In the genomic region with DNA sequence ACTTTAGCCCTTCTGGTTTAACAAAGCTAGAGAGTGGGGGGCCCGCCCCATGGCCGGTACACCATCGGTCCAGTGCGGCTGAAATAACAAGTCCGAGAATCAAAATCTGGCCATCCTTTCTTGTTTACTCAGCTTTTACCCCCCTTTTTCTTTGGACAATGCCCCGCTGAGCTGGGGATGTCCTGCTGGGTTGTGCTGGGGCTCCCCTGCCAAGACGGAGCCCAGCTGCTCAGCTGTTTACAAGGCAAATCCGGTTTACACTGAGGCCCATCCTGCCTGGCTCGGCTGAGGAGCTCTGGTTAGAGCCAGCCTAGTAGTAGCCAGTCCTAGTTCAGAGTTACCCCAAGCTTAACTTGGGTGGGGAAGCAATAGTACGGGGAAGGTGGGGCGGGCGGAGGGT, we compare ENCODE assay signal across 9 mouse cellular contexts.
DNase-seq lines count a peak whose midpoint lies in the region; ATAC-seq and TF ChIP-seq lines count a peak whose summit lies in the region.
"Had no signal": no experiment of that assay in that cellular context is flagged by ENCODE, and none has a peak within 500 bp of the region (broad histone marks: within the 10 kb centered on the region; RNA-seq: fewer than 3 reads in every experiment).

No protein-coding gene starts in this region.

- 51% methylated on average over 12 of the region's 12 CpGs for WGBS in intestine, embryonic 15.5 days
- 26% methylated on average over 12 of the region's 12 CpGs for WGBS in midbrain, embryonic 14.5 days

- H3K4me1 ChIP-seq in intestine, embryonic 15.5 days (replicated peaks), result peaks cover 5% of the 10 kb centered on the region; the same call in 1 of the 2 replicates
- 0 out of 2 replicates have a peak, but pooled peaks cover 3% of the 10 kb centered on the region for H3K4me1 ChIP-seq in midbrain, embryonic 14.5 days (ENCODE audit: control insufficient read depth, insufficient read depth, low read length)
- H3K4me1 ChIP-seq: embryonic facial prominence, embryonic 13.5 days had no signal

- peak; percentile 38 to 47 for DNase-seq in cerebellum, postnatal 10 days
- no peak for DNase-seq in cerebellum, postnatal 36 days
- DNase-seq in layer of hippocampus, adult 2 months (ENCODE audit: low spot score in 2 of 2), result no peak
- no peak for DNase-seq in layer of hippocampus, postnatal 25 days (ENCODE audit: extremely low spot score in 1 of 2, low spot score in 1 of 2)
- DNase-seq in midbrain, embryonic 14.5 days, result peak; percentile 37
- no peak for DNase-seq in spleen, postnatal 14 days (ENCODE audit: low spot score in 2 of 2)
- no peak for DNase-seq in MN1 (ENCODE audit: low spot score)

- ATAC-seq in intestine, embryonic 15.5 days, result peak; percentile 70
- no peak; the same call in 1 of the 2 replicates for ATAC-seq in midbrain, embryonic 14.5 days (ENCODE audit: low FRiP score, low TSS enrichment)

- no peaks in the 10 kb centered on the region; the same call in 1 of the 2 replicates for H3K27me3 ChIP-seq in intestine, embryonic 15.5 days (replicated peaks)
- H3K27me3 ChIP-seq in midbrain, embryonic 14.5 days (ENCODE audit: control insufficient read depth, insufficient read depth, low read length), result peaks cover 14% of the 10 kb centered on the region; the same call in 1 of the 2 replicates
- H3K27me3 ChIP-seq: embryonic facial prominence, embryonic 13.5 days had no signal

- peak overlapping the region; percentile 40; the same call in 1 of the 2 replicates for H3K27ac ChIP-seq in layer of hippocampus, adult 2 months
- H3K27ac ChIP-seq in intestine, embryonic 15.5 days, result no peak overlapping the region
- no peak overlapping the region for H3K27ac ChIP-seq in midbrain, embryonic 14.5 days (replicated peaks; ENCODE audit: low read depth, low read length)
- H3K27ac ChIP-seq: embryonic facial prominence, embryonic 13.5 days had no signal

- no peak overlapping the region for H3K4me3 ChIP-seq in layer of hippocampus, adult 2 months
- no peak overlapping the region for H3K4me3 ChIP-seq in intestine, embryonic 15.5 days (replicated peaks)
- no peak overlapping the region for H3K4me3 ChIP-seq in midbrain, embryonic 14.5 days (replicated peaks; ENCODE audit: low read depth, low read length)
- H3K4me3 ChIP-seq: embryonic facial prominence, embryonic 13.5 days had no signal

- TF ChIP-seq CTCF in layer of hippocampus, adult 2 months (conservative IDR thresholded peaks at IDR 0.05), result no peak

- no peak overlapping the region for H3K9ac ChIP-seq in intestine, embryonic 15.5 days
- H3K9ac ChIP-seq in midbrain, embryonic 14.5 days (replicated peaks; ENCODE audit: low read length), result no peak overlapping the region
- H3K9ac ChIP-seq: embryonic facial prominence, embryonic 13.5 days had no signal

- H3K36me3 ChIP-seq in intestine, embryonic 15.5 days, result no peaks in the 10 kb centered on the region
- H3K36me3 ChIP-seq in midbrain, embryonic 14.5 days (ENCODE audit: control insufficient read depth, insufficient read depth, low read length), result no peaks in the 10 kb centered on the region
- H3K36me3 ChIP-seq: embryonic facial prominence, embryonic 13.5 days had no signal

- H3K9me3 ChIP-seq in intestine, embryonic 15.5 days, result no peaks in the 10 kb centered on the region
- H3K9me3 ChIP-seq in midbrain, embryonic 14.5 days (ENCODE audit: control insufficient read depth, low read length), result no peaks in the 10 kb centered on the region
- H3K9me3 ChIP-seq: embryonic facial prominence, embryonic 13.5 days had no signal

- H3K4me2 ChIP-seq in intestine, embryonic 15.5 days (replicated peaks), result no peak overlapping the region
- no peak overlapping the region for H3K4me2 ChIP-seq in midbrain, embryonic 14.5 days (ENCODE audit: low read length)
- H3K4me2 ChIP-seq: embryonic facial prominence, embryonic 13.5 days had no signal

Comparison
In these comparisons a context has a peak if more than half of its experiments do, and no peak if none do; other contexts are left out.
1. DNase-seq: peak in cerebellum, postnatal 10 days (2 of 2) and midbrain, embryonic 14.5 days (single experiment); none in cerebellum, postnatal 36 days (0 of 2), layer of hippocampus, adult 2 months (0 of 2), layer of hippocampus, postnatal 25 days (0 of 2), spleen, postnatal 14 days (0 of 2) and MN1 (single experiment).